Mouse (Mus musculus): ENCODE measurements around the gene Rdh5. TPM values are rescaled to one million over a fixed set of nuclear protein-coding genes. Genes with fewer than 3 reads are reported as not detected.
A peak's percentile ranks its signal among the peaks of the same experiment; 100 is the strongest.

The Rdh5 gene
- total RNA-seq, 2 experiments from 2014 or later = 4.3 to 4.7 TPM

- DNase-seq = no peak
Measured at GRCm38 (mm10) chr10:128904812-128905211, 17.9 kb downstream of the Rdh5 start.

- DNase-seq = no peak
Measured at GRCm38 (mm10) chr10:128902409-128902988, 20.2 kb downstream of the Rdh5 start.

- DNase-seq = no peak
Measured at GRCm38 (mm10) chr10:128901409-128901808, 21.3 kb downstream of the Rdh5 start.

GRCm38 (mm10) chr10:128900698-128901097, 22.0 kb downstream of the Rdh5 start, which contains the start of gene Cd63:
TSS of gene Cd63 (plus strand) at chr10:128900989.
- DNase-seq = no peak

- DNase-seq = no peak
Measured at GRCm38 (mm10) chr10:128899759-128900490, 22.8 kb downstream of the Rdh5 start.

GRCm38 (mm10) chr10:128897501-128897900, 25.2 kb downstream of the Rdh5 start:
- DNase-seq = no peak

GRCm38 (mm10) chr10:128896807-128897206, 25.9 kb downstream of the Rdh5 start:
- no peak for DNase-seq

GRCm38 (mm10) chr10:128895952-128896693, 26.6 kb downstream of the Rdh5 start:
- DNase-seq = no peak

- DNase-seq = peak; percentile 77 to 92
Measured at GRCm38 (mm10) chr10:128895437-128895836, 27.3 kb downstream of the Rdh5 start.

GRCm38 (mm10) chr10:128892246-128892645, 30.4 kb downstream of the Rdh5 start:
- peak in 1 of 2 experiments; percentile 29 for DNase-seq

GRCm38 (mm10) chr10:128891296-128892094, 31.2 kb downstream of the Rdh5 start, which contains the start of gene Gdf11:
TSS of gene Gdf11 (minus strand) at chr10:128891718.
- peak; percentile 60 to 67 for DNase-seq

GRCm38 (mm10) chr10:128890383-128891295, 32.0 kb downstream of the Rdh5 start:
- peak; percentile 4 to 31 for DNase-seq

- no peak for DNase-seq
Measured at GRCm38 (mm10) chr10:128889846-128890245, 32.8 kb downstream of the Rdh5 start.

GRCm38 (mm10) chr10:128888941-128889827, 33.5 kb downstream of the Rdh5 start:
- DNase-seq = no peak

GRCm38 (mm10) chr10:128882067-128882466, 40.6 kb downstream of the Rdh5 start:
- no peak for DNase-seq

- DNase-seq = no peak
Measured at GRCm38 (mm10) chr10:128878811-128879210, 43.9 kb downstream of the Rdh5 start.

GRCm38 (mm10) chr10:128878291-128878690, 44.4 kb downstream of the Rdh5 start:
- DNase-seq = no peak

GRCm38 (mm10) chr10:128870341-128870740, 52.3 kb downstream of the Rdh5 start:
- DNase-seq = no peak

GRCm38 (mm10) chr10:128866518-128866917, 56.2 kb downstream of the Rdh5 start:
- no peak for DNase-seq

GRCm38 (mm10) chr10:128866042-128866441, 56.6 kb downstream of the Rdh5 start:
- DNase-seq = no peak
